Mouse (Mus musculus) embryonic facial prominence, embryonic 15.5 days (tissue): Measurements from ENCODE around the gene Mecom. TPM values are rescaled to one million over a fixed set of nuclear protein-coding genes. Genes with fewer than 3 reads are reported as not detected.

ENCODE experiments used
- ATAC-seq: fragments of 200-750 bp; cut with Nextera tagmentation; 2 replicates; pipeline ENCODE4 v1.8.0; 2017; ENCODE audit warnings: low read depth, moderate TSS enrichment; ENCODE audit not compliant: insufficient number of reproducible peaks, low FRiP score, low TSS enrichment
- H3K27ac ChIP-seq: fragments of 300-500 bp; sonication (generic); replicated peaks from 2 replicates; pipeline ENCODE4 v1.5.1; 2015; ENCODE audit warnings: mild to moderate bottlenecking, inconsistent platforms
- H3K27me3 ChIP-seq: fragments of 300-500 bp; sonication (generic); 2 replicates; pipeline ENCODE4 v1.6.1; 2015; ENCODE audit warnings: inconsistent platforms
- H3K36me3 ChIP-seq: fragments of 300-500 bp; sonication (generic); 2 replicates; pipeline ENCODE4 v1.6.1; 2015; ENCODE audit warnings: mild to moderate bottlenecking, inconsistent platforms
- H3K4me1 ChIP-seq: fragments of 300-500 bp; sonication (generic); 2 replicates; pipeline ENCODE4 v1.6.1; 2015; ENCODE audit warnings: inconsistent platforms
- H3K4me2 ChIP-seq: fragments of 300-500 bp; sonication (generic); replicated peaks from 2 replicates; pipeline ENCODE4 v1.6.1; 2015; ENCODE audit warnings: mild to moderate bottlenecking, inconsistent platforms
- H3K4me3 ChIP-seq: fragments of 300-500 bp; sonication (generic); replicated peaks from 2 replicates; pipeline ENCODE4 v1.5.1; 2015; ENCODE audit warnings: mild to moderate bottlenecking, inconsistent platforms
- H3K9ac ChIP-seq: fragments of 300-500 bp; sonication (generic); 2 replicates; pipeline ENCODE4 v1.6.1; 2015; ENCODE audit warnings: inconsistent platforms
- H3K9me3 ChIP-seq: fragments of 300-500 bp; sonication (generic); replicated peaks from 2 replicates; pipeline ENCODE4 v1.6.1; 2016; ENCODE audit warnings: inconsistent platforms
- WGBS: fragments of 180-500 bp; shearing (Covaris S2); methylation state at CpG from one replicate; pipeline ENCODE4 v1.1.7; 2015; 5-methylcytosine and 5-hydroxymethylcytosine counted together
- polyA plus RNA-seq: library from polyadenylated mRNA; unstranded; fragments of >200 nt; fragmentation: Nextera tagmentation; extraction: Ambion mirVana; gene quantifications from 2 replicates; pipeline ENCODE4 v1.2.1, GENCODE M21; 2015

Mecom gene
- polyA plus RNA-seq, 1 experiment from 2014 or later = 8.8 TPM

DNA sequence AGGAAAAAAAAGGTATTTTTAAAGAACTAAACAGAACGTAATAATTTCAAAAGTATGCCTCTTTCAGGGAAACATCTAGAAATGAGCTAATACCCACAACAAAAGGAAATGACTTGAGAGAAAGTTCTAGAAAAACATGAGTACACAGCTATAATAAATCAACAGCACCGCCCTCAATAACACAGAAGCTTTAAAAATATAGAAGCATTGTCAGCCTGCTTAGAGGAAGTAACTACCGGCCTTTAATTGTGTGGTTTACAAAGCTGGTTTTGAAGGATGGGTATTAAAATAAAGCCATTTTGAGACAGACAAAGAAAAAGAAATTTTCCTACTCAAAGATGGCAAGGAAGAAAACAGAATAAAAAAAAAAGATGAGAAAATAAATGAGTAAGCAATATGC, 217.3 kb downstream of the Mecom start:
- H3K4me3 ChIP-seq = no peak overlapping the region
- WGBS = 64% methylated on average over 3 of the region's 3 CpGs
- H3K4me2 ChIP-seq = no peak overlapping the region
- H3K9me3 ChIP-seq = no peaks in the 10 kb centered on the region
- no peak for ATAC-seq
- no peak overlapping the region for H3K9ac ChIP-seq
- H3K4me1 ChIP-seq = no peaks in the 10 kb centered on the region
- H3K27ac ChIP-seq = no peak overlapping the region
- H3K27me3 ChIP-seq = no peaks in the 10 kb centered on the region
- H3K36me3 ChIP-seq = no peaks in the 10 kb centered on the region

DNA sequence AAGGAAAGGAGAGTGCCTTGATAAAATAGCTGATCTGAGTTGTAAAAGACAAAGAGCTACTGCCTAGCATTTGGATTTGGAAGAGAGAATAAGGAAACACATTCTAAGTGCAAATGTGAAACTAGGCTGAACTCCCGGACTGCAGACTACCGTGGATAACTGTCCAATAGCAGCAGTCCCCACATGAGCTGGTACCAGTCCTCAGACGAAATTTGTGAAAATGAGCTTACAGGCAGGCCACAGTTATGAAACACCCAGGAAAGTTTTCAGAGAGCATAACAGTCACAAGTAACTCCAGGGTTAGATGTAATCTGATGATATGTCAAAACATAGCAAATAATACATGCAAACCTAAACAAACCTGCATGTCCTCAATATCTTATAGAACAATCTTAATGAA, 217.8 kb downstream of the Mecom start:
- Histone ChIP-seq H3K9me3 (no peaks in the 10 kb centered on the region), H3K36me3 (no peaks in the 10 kb centered on the region), H3K4me1 (no peaks in the 10 kb centered on the region), H3K4me2 (no peak overlapping the region), H3K9ac (no peak overlapping the region), H3K27ac (no peak overlapping the region), H3K27me3 (no peaks in the 10 kb centered on the region), H3K4me3 (no peak overlapping the region)
- WGBS = 57% methylated on average over 3 of the region's 3 CpGs
- ATAC-seq = no peak

DNA sequence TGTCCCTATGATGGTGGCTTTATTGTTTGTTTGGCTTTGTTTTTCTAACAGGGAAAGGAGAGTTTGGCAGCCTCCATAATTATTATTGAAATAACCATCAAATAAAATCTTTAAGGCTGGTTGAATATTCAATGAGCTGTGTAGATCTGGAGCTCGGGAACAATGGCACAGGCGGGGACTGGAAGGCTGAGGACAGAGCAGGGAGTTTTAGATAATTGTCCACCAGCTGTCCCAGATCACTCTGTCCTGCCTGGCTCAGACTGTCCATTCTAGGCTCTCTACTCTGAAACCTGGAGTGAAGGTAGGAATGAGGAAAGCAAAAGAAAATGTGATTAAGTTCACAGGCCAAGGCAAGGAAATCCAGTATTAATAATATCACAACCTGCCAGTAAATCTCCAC, 232.9 kb downstream of the Mecom start:
- ATAC-seq = no peak

DNA sequence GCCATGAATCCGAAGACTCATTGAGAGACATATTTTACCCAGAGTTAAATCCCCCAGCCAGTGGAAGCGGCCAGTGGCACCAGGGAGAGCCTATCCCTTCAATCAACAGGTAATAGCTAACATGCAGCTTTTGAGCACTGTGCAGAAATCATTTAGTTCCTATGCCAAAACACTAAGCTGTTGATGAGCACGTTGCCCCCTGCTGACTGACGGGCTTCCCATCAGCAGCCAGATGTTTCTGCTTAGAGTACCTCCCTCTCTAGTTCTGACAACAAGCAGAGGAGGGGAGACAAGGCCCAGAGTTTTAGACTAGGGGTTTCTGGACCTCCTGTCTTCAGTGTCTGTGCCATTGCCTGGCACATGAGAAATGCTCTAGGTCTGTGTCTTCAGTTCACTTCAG, 239.7 kb downstream of the Mecom start:
- no peak for ATAC-seq
- Histone ChIP-seq H3K4me2 (no peak overlapping the region), H3K27ac (no peak overlapping the region), H3K27me3 (no peaks in the 10 kb centered on the region), H3K9ac (no peak overlapping the region), H3K4me1 (no peaks in the 10 kb centered on the region), H3K36me3 (no peaks in the 10 kb centered on the region), H3K9me3 (no peaks in the 10 kb centered on the region), H3K4me3 (no peak overlapping the region)
- WGBS = 31% methylated on average over 4 of the region's 4 CpGs

More for the DNA sequence above, 232.9 kb downstream of the Mecom start:
- H3K4me2 ChIP-seq = no peak overlapping the region
- H3K9me3 ChIP-seq = no peaks in the 10 kb centered on the region
- no peak overlapping the region for H3K4me3 ChIP-seq
- 70% methylated on average over 2 of the region's 2 CpGs for WGBS
- H3K27ac ChIP-seq = no peak overlapping the region
- H3K36me3 ChIP-seq = no peaks in the 10 kb centered on the region
- no peaks in the 10 kb centered on the region for H3K4me1 ChIP-seq
- no peak overlapping the region for H3K9ac ChIP-seq
- H3K27me3 ChIP-seq = no peaks in the 10 kb centered on the region

DNA sequence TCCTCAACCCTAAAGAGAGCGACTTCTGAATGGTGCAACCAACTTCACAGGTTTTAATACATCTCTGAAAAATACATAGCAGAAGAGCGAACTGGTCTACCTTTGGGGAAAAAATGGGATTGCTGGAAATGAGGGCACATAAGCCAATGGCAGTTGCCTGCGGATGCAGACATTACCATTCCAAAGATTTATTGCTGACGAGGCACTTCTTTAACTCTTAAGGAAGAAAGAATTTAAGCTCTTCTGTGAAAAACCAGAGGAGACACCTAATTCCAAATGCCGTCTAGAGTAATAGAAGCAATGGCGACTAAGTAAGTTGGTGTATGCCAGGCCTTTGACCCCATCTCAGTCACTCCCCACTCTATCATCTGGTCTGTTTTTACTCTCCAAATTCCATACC, 240.2 kb downstream of the Mecom start:
- no peak overlapping the region for H3K4me3 ChIP-seq
- H3K9me3 ChIP-seq = no peaks in the 10 kb centered on the region
- H3K9ac ChIP-seq = no peak overlapping the region
- H3K36me3 ChIP-seq = no peaks in the 10 kb centered on the region
- 80% methylated on average over 6 of the region's 6 CpGs for WGBS
- ATAC-seq = no peak
- no peaks in the 10 kb centered on the region for H3K27me3 ChIP-seq
- H3K4me2 ChIP-seq = no peak overlapping the region
- no peak overlapping the region for H3K27ac ChIP-seq
- H3K4me1 ChIP-seq = no peaks in the 10 kb centered on the region

DNA sequence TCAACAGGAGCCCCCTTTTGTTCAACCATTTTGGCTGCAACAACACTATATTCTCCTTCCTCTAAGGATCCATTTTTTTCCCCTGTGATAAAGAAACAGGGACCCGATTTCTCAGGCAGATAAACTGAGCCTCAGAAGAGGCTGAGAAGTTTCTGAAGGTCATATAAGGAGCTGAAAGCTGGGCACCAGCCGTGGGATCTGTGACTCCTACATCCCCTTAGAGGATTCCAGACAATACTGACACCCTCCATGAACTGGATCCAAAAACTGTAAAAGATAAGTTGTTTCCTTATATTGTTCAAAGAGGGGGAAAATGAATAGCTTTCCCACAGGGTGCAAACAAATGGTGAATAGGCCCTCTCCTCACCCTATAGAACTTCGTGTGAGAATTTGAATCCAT, 241.7 kb downstream of the Mecom start:
- Histone ChIP-seq H3K9me3 (no peaks in the 10 kb centered on the region), H3K4me1 (no peaks in the 10 kb centered on the region), H3K4me3 (no peak overlapping the region), H3K36me3 (no peaks in the 10 kb centered on the region), H3K27me3 (no peaks in the 10 kb centered on the region), H3K4me2 (no peak overlapping the region), H3K9ac (no peak overlapping the region), H3K27ac (no peak overlapping the region)
- WGBS = 81% methylated on average over 3 of the region's 3 CpGs
- no peak for ATAC-seq

DNA sequence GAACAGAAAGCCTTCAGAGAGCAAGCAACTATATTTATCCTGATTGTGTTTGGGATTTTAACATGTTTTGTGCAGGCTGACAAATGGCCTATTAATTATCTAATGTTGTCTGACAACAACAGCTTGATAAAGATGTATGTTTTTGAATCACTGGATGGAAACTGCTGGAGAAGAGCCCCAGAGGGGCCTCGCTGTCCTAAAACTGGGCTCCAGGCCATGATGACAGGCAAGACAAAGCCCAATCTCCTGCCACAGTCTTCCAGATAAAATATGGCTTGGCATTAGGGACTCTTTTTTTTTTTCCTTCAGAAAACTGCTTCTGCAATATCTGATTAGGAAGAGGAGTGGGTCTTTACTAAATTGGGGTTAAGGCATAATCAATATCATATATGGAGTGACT, 248.3 kb downstream of the Mecom start:
- H3K4me3 ChIP-seq = no peak overlapping the region
- no peak overlapping the region for H3K4me2 ChIP-seq
- no peak overlapping the region for H3K9ac ChIP-seq
- no peaks in the 10 kb centered on the region for H3K36me3 ChIP-seq
- ATAC-seq = no peak
- no peaks in the 10 kb centered on the region for H3K27me3 ChIP-seq
- 70% methylated on average over 1 of the region's 1 CpGs for WGBS
- no peak overlapping the region for H3K27ac ChIP-seq
- no peaks in the 10 kb centered on the region for H3K4me1 ChIP-seq
- no peaks in the 10 kb centered on the region for H3K9me3 ChIP-seq

DNA sequence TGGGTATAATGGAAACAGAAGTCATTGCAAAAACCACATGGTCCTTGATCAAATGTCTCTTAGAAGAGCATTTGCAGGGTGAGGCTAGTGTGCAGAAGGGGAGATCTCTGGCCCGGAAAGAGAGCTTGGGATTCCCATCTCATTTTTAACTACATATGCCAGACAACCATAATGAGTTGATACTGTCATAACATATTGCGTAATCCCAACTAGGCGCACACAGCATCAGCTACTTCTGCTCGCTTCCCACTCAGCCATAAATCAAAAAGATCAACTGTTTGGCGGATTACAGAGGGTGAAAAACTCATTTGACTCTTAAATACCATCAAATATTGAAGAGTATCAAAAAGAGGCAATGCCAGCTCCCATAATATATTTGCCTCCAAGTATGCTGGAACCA, 253.4 kb downstream of the Mecom start:
- Histone ChIP-seq H3K4me3 (no peak overlapping the region), H3K4me2 (no peak overlapping the region), H3K27ac (no peak overlapping the region), H3K36me3 (no peaks in the 10 kb centered on the region), H3K4me1 (no peaks in the 10 kb centered on the region), H3K9ac (no peak overlapping the region), H3K27me3 (no peaks in the 10 kb centered on the region), H3K9me3 (no peaks in the 10 kb centered on the region)
- WGBS = 87% methylated on average over 5 of the region's 5 CpGs
- ATAC-seq = no peak

DNA sequence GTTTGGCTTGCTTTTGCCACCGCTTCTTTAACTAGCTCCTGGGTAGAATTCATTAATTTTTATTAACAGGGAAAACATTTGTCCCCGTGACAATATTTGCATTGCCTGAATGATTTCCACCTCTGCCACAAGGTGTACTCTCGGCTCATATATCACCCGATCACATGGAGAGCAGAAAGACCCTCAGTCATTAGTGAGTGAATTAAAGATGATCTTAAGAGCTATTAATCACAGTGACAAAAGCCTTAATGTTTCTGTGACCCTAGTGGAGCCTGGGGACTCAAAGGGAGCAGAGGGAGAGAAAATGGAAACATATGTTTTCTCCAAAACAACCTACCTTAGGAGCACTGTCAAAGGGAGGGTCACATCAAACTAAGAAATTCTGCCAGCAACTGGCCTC, 261.3 kb downstream of the Mecom start:
- H3K27ac ChIP-seq = no peak overlapping the region
- no peaks in the 10 kb centered on the region for H3K36me3 ChIP-seq
- H3K9me3 ChIP-seq = no peaks in the 10 kb centered on the region
- WGBS = 35% methylated on average over 4 of the region's 4 CpGs
- no peak overlapping the region for H3K9ac ChIP-seq
- H3K27me3 ChIP-seq = no peaks in the 10 kb centered on the region
- H3K4me3 ChIP-seq = no peak overlapping the region
- H3K4me2 ChIP-seq = no peak overlapping the region
- no peak for ATAC-seq
- H3K4me1 ChIP-seq = no peaks in the 10 kb centered on the region

DNA sequence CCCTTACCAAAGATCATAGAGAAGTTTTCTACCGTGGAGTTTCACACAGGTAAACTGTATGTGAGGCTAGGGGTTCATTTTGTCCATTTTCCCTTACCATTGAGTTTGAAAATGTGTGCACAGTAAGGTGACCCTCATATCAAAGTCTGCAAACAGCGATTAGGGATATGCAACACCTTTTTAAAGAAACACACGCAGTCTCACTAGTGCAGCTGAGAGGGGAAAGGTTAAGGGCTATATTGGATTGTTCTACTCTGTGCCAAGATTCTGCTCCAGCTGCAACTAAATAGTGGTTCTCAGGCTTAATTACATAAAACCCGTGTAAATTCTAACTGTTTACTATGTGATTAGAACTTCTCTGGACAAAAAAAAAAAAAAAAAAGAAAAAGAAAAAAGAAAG, 263.7 kb downstream of the Mecom start:
- Histone ChIP-seq H3K27ac (no peak overlapping the region), H3K4me1 (no peaks in the 10 kb centered on the region), H3K9me3 (no peaks in the 10 kb centered on the region), H3K27me3 (no peaks in the 10 kb centered on the region), H3K36me3 (no peaks in the 10 kb centered on the region), H3K4me2 (no peak overlapping the region), H3K4me3 (no peak overlapping the region), H3K9ac (no peak overlapping the region)
- no peak for ATAC-seq
- WGBS = 53% methylated on average over 4 of the region's 4 CpGs

DNA sequence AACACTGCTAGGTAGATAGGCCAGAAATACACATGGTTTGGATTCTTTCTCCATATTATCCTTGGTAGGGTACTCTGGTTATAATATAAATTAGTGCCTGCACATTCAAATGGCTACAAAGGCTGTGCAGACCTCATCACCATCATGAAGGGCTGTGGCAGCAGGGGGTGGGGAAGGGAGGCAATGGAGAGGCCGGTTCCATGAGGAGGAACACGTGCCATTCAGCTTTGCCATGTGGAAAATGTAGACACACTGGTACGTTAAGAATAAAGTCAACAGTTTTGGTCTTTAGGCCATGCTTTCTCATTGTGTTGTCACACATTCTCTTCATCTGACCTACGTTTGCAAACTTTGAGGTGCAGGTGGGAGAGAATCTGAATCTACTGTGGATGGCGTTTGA, 264.2 kb downstream of the Mecom start:
- WGBS = 75% methylated on average over 5 of the region's 5 CpGs
- ATAC-seq = no peak
- Histone ChIP-seq H3K4me3 (no peak overlapping the region), H3K4me1 (no peaks in the 10 kb centered on the region), H3K9me3 (no peaks in the 10 kb centered on the region), H3K27me3 (no peaks in the 10 kb centered on the region), H3K9ac (no peak overlapping the region), H3K27ac (no peak overlapping the region), H3K4me2 (no peak overlapping the region), H3K36me3 (no peaks in the 10 kb centered on the region)

DNA sequence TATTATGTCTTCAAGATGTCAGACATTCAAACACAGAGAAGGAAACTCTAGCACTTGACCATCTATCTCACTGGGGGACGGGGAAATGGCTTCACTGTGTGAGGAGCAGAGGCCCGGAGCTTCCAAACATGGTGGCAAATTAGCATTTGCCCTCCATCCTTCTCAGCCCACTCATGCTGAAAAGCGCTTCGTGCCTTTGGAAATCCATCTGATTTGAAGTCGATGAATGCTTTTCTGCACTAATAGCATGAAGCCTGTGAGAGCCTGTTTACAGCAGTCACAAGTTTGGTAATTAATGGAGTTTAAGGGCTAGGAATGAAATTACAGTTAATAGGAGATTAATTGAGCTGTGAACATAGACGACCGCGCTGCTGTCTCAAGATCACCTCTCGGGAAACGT, 270.2 kb downstream of the Mecom start:
- no peaks in the 10 kb centered on the region for H3K36me3 ChIP-seq
- no peak overlapping the region for H3K4me2 ChIP-seq
- H3K9ac ChIP-seq = no peak overlapping the region
- WGBS = 86% methylated on average over 10 of the region's 10 CpGs
- no peaks in the 10 kb centered on the region for H3K4me1 ChIP-seq
- no peaks in the 10 kb centered on the region for H3K27me3 ChIP-seq
- no peak overlapping the region for H3K27ac ChIP-seq
- no peak overlapping the region for H3K4me3 ChIP-seq
- H3K9me3 ChIP-seq = no peaks in the 10 kb centered on the region
- no peak for ATAC-seq
